Mouse (Mus musculus) megakaryocyte, embryonic 14.5 days (primary cell): ENCODE measurements at regions not wholly inside any gene's neighbourhood (a gene's known extent, or its start where the extent isn't known, plus 50 kb on each side); places are given as distances from the start of the nearest gene placed in this dataset.

Experiments
- FLI1 ChIP-seq: IDR thresholded peaks from 2 replicates; pipeline ENCODE4 v1.6.1; 2012; ENCODE audit warnings: low read length, inconsistent platforms, mixed read lengths
- GATA1 ChIP-seq: IDR thresholded peaks from 3 replicates; pipeline ENCODE4 v1.6.1; 2012; ENCODE audit warnings: mixed read lengths, low read length, inconsistent platforms, borderline replicate concordance

GRCm38 (mm10) chr2:179192906-179193496 lies 249.2 kb upstream of the Cdh4 start:
- TF ChIP-seq GATA1 (no peak), FLI1 (no peak)
